In the genomic region with DNA sequence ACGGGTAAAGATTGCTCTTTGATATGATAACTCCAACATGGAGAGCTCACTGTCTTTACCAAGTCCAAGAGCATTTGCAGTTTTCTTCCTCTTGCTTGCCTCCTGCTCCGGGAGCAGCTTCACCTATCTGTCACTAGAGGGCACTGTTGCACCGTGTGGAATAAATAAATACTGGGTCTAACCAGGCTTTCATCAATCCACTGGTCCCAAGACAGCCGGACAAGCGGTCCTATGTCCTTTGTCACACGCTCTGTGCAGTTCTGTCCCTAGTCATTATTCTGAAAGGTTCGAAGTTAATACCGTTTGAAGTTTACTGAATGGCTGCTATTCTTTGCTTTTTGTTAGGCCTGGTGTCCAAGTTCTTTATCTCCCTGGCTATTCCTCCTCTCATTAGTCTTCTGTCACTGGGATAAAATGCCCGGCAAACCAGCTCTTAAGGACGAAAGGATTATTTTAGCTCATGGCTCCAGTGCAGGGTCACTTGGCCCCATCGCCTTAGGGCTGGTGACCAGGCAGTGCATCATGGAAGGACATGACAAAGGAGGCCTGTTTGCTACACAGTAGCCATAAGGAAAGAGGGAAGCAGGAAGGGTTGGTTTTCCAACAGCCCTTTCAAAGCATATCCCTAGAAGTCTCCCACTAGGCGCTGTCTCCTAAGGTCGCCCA, we compare ENCODE assay signal across 8 mouse cellular contexts. TPM values are rescaled to one million over a fixed set of nuclear protein-coding genes. Genes with fewer than 3 reads are reported as not detected.
DNase-seq lines count a peak whose midpoint lies in the region; ATAC-seq lines count a peak whose summit lies in the region.

No protein-coding gene starts in this region.

- no peak overlapping the region for H3K4me2 ChIP-seq in intestine, embryonic 14.5 days (ENCODE audit: low read length)
- 0 out of 2 replicates have a peak overlapping the region, but pooled peaks have one; percentile 11 for H3K4me2 ChIP-seq in midbrain, embryonic 12.5 days (replicated peaks)

- intact Hi-C loops in gastrocnemius, postnatal 14 days (cut with DNase I; ENCODE audit: low total_unique reads), result loop anchor here (5.0 kb wide), 1 partner anchor 142 kb away; no protein-coding TSS in a partner anchor

- no peaks in the 10 kb centered on the region for H3K27me3 ChIP-seq in intestine, embryonic 14.5 days (replicated peaks; ENCODE audit: control insufficient read depth, insufficient read depth, low read length)
- peaks cover 39% of the 10 kb centered on the region for H3K27me3 ChIP-seq in midbrain, embryonic 12.5 days

- ATAC-seq in intestine, embryonic 14.5 days (replicated peaks; ENCODE audit: low FRiP score, low TSS enrichment, low read depth), result peak; percentile 59
- peak; percentile 85 for ATAC-seq in midbrain, embryonic 12.5 days (ENCODE audit: low FRiP score, low read depth)

- no peak overlapping the region for H3K27ac ChIP-seq in intestine, embryonic 14.5 days (ENCODE audit: low read depth)
- no peak overlapping the region for H3K27ac ChIP-seq in midbrain, embryonic 12.5 days (replicated peaks)

- 24% methylated on average over 13 of the region's 13 CpGs for WGBS in intestine, embryonic 14.5 days
- WGBS in midbrain, embryonic 12.5 days, result 19% methylated on average over 13 of the region's 13 CpGs

- H3K9me3 ChIP-seq in intestine, embryonic 14.5 days (ENCODE audit: control insufficient read depth, low read length), result 0 out of 2 replicates have a peak, but pooled peaks cover 3% of the 10 kb centered on the region
- H3K9me3 ChIP-seq in midbrain, embryonic 12.5 days, result no peaks in the 10 kb centered on the region

- no peaks in the 10 kb centered on the region for H3K36me3 ChIP-seq in intestine, embryonic 14.5 days (ENCODE audit: control insufficient read depth, insufficient read depth, low read length)
- no peaks in the 10 kb centered on the region for H3K36me3 ChIP-seq in midbrain, embryonic 12.5 days

- no peak overlapping the region for H3K9ac ChIP-seq in intestine, embryonic 14.5 days (ENCODE audit: low read length)
- no peak overlapping the region for H3K9ac ChIP-seq in midbrain, embryonic 12.5 days (replicated peaks)

- no peak overlapping the region for H3K4me3 ChIP-seq in intestine, embryonic 14.5 days (ENCODE audit: low read depth, low read length)
- no peak overlapping the region for H3K4me3 ChIP-seq in midbrain, embryonic 12.5 days

- H3K4me1 ChIP-seq in intestine, embryonic 14.5 days (replicated peaks; ENCODE audit: control insufficient read depth, insufficient read depth, low read length), result no peaks in the 10 kb centered on the region
- H3K4me1 ChIP-seq in midbrain, embryonic 12.5 days, result peaks cover 5% of the 10 kb centered on the region; the same call in 1 of the 2 replicates

- DNase-seq in urinary bladder, adult 18-20 months (ENCODE audit: low spot score in 2 of 2), result peak; percentile 27 to 39
- no peak for DNase-seq in urinary bladder, adult 2 months (ENCODE audit: low spot score)
- peak; percentile 25 to 50 for DNase-seq in cerebellum, postnatal 36 days
- DNase-seq in gastrocnemius, postnatal 14 days, result peak; percentile 35
- peak; percentile 82 for DNase-seq in intestine, embryonic 14.5 days (ENCODE audit: low spot score)
- DNase-seq in left cerebral cortex, adult 8-10 months (ENCODE audit: low spot score in 2 of 2), result peak; percentile 12 to 43
- peak; percentile 52 for DNase-seq in skeletal muscle tissue, adult 2 months (ENCODE audit: low read depth, low spot score)

RNA-seq across cellular contexts. Expression of a gene that starts 35.5 kb away (rescaled TPM):
- polyA plus RNA-seq in urinary bladder, adult 2 months (2012; rRNA removed), result 1.3 TPM in 2 replicates
- total RNA-seq in gastrocnemius, postnatal 14 days (2021), result under 1 TPM in 1 of 2 experiments, not detected in 1; 0.12 TPM
- polyA plus RNA-seq in intestine, embryonic 14.5 days (2014; fragmentation: Nextera tagmentation; extraction: Ambion mirVana), result 4.1 and 4.2 TPM in 2 replicates
- not detected for total RNA-seq in left cerebral cortex, adult 8-10 months (2022)
- polyA plus RNA-seq in midbrain, embryonic 12.5 days (2016; fragmentation: Nextera tagmentation; extraction: Ambion mirVana), result 0.24 and 0.26 TPM in 2 replicates

RNA-seq across cellular contexts. Expression of a gene that starts 35.6 kb away (rescaled TPM):
- 3.8 and 4.4 TPM in 2 replicates for polyA plus RNA-seq in urinary bladder, adult 2 months (2012; rRNA removed)
- under 1 TPM; 0.18 to 0.29 TPM for total RNA-seq in gastrocnemius, postnatal 14 days (2021)
- polyA plus RNA-seq in intestine, embryonic 14.5 days (2014; fragmentation: Nextera tagmentation; extraction: Ambion mirVana), result 1.4 TPM in 2 replicates
- under 1 TPM; 0.24 to 0.60 (median 0.34) TPM for total RNA-seq in left cerebral cortex, adult 8-10 months (2022)
- polyA plus RNA-seq in midbrain, embryonic 12.5 days (2016; fragmentation: Nextera tagmentation; extraction: Ambion mirVana), result 0.35 and 0.52 TPM in 2 replicates
